Mouse (Mus musculus) bone marrow macrophage, adult 2 months (primary cell): ENCODE results near the gene Ptprd.

Experiments used
- CTCF ChIP-seq: IDR thresholded peaks from 2 replicates; pipeline ENCODE4 v1.5.1; 2012; ENCODE audit warnings: low read depth, mild to moderate bottlenecking, low read length, moderate library complexity
- POLR2A ChIP-seq: IDR thresholded peaks from 2 replicates; pipeline ENCODE4 v1.6.1; 2012; ENCODE audit warnings: mild to moderate bottlenecking, low read depth, low read length, borderline replicate concordance

DNA sequence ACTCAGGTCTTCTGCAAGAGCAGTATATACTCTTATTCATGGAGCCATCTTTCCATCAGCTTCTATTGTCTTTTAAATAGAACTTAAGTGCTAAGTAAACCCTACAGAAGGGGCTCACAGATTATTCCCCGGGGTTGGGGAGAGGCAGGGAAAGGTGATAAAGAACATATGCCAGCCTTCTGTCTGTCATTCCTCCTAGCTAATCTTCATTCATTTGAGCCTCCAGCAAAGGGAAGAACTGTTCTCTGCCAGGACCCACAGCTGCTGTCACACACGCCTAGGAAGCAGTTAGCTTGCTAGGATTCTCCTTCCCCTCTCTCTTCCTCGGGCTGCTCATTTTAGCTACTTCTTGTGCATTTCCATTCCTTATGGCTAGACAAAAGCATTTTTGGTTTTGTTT is 2205.0 kb downstream of the Ptprd start:
- no peak for TF ChIP-seq POLR2A
- no peak for TF ChIP-seq CTCF
